Mouse (Mus musculus) cerebellum, adult 9-11 months (tissue): Measurements from ENCODE around the gene Hagh.
A peak's percentile ranks its signal among the peaks of the same experiment; 100 is the strongest.

Source experiments
- DNase-seq: peaks from one replicate; pipeline ENCODE4 v3.0.0; 2022

The Hagh gene

GRCm38 (mm10) chr17:24887291-24888080 lies 47.5 kb downstream of the Hagh start:
- DNase-seq: peak; percentile 75

- peak; percentile 27 for DNase-seq
These were observed 48.9 kb downstream of the Hagh start for GRCm38 (mm10) chr17:24888862-24889261.

DNA sequence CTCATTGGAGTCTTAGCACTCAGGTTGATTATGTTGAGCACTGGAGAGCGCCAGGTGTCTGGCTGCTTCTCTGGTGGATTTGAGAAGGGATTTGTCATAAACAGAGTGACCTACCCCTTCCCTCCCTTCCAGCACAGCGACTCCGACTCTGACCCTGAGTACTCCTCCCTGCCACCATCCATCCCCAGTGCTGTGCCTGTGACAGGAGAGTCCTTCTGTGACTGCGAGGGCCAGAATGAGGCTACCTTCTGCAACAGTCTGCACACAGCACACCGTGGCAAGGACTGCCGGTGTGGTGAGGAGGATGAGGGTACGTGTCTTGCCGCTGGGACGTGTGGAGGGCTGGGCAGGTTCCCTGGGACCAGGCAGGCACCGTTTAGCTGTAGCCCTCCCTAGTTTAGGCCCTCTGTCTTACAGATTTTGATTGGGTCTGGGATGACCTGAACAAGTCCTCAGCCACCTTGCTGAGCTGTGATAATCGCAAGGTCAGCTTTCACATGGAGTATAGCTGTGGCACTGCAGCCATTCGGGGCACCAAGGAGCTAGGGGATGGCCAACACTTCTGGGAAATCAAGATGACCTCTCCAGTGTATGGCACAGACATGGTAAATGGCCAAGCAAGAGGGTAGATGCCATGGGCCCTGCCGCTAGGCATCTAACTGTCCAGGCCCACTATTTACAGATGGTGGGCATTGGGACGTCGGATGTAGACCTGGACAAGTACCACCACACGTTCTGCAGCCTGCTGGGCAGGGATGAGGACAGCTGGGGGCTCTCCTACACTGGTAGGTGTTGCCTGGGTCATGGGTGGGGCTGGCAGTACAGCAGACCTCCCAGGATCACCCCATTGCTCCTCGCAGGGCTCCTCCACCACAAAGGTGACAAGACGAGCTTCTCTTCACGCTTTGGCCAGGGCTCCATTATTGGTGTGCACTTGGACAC lies 50.5 kb downstream of the Hagh start:
- DNase-seq: no peak

DNA sequence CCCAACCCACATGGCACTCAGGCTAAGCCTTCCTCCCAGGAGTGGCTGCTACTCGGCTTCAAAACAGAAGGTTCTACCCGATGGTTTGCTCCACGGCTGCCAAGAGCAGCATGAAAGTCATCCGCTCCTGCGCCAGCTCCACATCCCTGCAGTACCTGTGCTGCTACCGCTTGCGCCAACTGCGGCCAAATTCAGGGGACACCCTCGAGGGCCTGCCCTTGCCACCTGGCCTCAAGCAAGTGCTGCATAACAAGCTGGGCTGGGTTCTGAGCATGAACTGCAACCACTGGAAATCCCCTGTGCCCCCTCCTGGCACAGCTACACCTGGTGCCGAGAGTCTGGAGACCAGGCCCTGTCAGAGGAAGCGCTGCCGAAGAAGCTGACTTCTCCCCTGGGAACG lies 51.4 kb downstream of the Hagh start:
- peak; percentile 88 for DNase-seq

DNA sequence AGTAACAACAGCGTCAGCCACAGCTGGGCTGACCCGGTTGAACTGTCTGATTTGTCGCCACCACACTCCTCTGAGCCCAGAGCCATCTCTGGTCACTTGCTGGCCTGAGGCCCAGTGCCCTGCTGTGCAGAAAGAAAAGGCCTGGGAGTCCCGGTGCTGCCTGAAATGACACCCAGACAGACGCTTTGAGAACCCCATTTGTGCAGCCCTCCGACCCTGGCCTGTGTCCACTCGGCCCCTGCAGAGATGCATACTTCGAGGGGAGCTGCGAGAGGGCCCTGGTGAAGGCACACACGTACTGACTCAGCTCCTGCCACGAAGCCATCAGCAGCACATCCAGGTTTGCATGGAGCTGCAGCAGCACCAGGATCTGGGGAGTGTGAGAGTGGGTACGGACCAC lies 52.8 kb downstream of the Hagh start:
- peak; percentile 65 for DNase-seq

GRCm38 (mm10) chr17:24893276-24893675 lies 53.3 kb downstream of the Hagh start:
- peak; percentile 52 for DNase-seq

DNA sequence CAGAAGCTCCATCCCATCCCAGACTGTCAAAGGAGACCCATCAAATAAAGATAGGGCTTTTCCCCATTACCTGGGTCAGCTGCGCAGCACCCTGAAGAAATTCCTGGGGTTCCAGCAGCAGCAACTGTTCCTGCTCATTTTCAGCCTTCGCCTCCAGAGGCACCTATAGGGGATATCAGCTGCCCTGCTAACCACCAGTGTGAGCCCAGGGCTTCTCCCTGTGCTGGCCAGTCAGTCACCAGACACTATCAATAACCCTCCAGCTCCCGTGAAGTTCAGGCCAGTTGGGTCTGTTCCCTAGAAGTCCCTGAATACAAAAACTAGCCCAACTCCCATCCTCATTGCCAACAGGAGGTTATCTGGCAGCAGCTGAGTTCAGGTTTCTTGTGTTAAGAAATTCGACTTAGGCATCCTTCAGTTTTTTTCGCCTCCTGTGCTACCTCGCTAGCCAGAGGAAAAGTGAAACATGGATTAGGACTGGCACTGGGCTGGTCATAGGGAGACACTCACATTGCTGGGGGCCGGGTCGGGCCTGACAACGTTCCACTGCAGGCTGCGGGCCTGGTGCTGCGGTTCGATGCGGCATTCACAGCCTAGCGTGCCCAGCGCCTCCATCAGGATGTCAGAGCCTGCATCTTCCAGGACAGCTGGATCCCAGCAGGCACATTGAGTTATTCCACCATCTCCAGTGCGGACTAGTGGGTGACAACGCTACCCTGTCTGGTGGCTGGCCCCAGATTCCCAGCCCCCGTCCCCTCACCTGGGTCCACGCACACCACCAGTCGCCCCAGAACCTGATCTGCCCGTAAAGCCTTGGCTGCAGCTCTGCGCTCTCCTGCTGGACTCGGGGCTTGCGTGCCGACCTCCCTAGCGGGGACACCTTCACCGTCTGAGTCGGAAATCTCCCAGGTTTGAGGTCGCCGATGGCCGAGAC lies 54.4 kb downstream of the Hagh start:
- DNase-seq: peak; percentile 43

DNA sequence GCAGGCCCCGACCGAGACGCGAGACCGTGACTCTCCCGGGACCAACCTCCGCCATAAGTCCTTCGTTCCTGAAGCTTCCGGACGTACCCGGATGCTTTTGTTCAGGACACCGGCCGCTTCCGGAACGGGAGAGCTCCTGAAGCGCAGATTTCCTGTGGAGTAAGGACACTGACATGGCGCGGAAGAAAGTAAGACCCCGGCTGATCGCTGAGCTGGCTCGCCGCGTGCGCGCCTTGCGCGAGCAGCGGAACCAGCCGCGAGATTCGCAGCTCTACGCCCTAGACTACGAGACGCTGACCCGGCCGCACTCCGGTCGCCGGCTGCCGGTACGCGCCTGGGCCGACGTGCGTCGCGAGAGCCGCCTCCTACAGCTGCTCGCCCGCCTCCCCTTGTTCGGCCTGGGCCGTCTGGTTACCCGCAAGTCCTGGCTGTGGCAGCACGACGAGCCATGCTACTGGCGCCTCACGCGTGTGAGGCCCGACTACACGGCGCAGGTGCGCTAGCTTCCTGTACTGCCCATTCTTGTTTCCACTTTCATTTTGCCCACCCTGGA lies 55.1 kb downstream of the Hagh start, which contains the start of the genes Eme2 and Mrps34:
Eme2 (minus strand) TSS at position 93 of the 553 bp plus-strand sequence.
Mrps34 (plus strand) TSS at position 122 of the 553 bp plus-strand sequence.
- peak; percentile 85 for DNase-seq

DNA sequence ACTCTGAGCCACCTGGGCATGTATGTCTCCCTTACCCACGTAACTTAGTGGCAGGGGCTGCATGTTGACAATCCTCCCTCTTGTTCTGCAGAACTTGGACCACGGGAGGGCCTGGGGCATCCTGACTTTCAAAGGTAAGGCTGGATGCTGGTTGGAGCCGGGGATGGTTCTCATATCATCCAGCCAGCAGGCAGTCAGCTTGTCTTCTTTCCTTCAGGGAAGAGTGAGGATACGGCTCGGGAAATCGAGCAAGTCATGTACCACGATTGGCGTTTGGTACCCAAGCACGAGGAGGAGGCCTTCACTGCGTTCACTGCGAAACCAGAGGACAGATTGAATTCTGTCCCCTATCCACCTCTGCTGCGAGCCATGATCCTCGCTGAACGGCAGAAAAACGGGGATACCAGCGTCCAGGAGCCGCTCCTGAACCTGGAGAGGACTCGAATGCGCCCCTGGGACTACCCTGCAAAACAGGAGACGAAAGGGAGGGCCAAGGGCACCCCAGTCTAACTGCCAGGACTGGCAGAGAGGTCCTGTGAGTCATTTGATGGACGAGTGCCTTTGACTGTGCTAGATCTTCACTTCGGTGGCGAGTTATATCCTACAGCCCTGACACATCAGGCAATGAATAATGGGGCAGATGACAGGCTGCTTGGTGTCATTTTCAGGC lies 55.8 kb downstream of the Hagh start:
- DNase-seq: no peak

DNA sequence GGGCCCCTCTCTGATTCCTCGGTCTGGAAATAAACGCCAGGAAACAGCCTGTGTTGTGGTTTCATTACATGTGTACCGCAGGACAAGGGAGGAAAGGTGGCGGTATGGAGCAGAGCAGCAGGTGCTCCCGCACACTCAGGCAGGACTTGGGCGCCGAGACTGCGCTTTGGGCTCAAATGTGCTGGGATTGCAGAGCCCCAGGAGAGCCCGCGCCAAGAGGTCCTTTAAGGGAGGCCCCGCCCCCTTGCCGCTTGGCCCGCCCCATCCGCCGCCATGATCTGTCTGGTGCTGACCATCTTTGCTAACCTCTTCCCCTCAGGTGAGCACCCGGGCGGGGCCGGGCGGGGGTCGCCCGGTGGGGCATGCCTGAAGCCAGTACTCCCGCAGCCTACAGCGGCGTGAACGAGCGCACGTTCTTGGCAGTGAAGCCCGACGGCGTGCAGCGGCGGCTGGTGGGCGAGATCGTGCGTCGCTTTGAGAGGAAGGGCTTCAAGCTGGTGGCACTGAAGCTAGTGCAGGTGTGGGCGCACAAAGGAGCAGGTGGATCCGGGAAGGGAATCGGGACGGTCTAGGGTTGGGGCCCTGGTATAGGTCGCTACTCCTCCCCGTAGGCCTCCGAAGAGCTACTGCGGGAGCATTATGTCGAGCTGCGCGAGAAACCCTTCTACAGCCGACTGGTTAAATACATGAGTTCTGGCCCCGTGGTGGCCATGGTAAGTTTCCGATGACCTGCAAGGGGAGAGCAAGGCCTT lies 56.5 kb downstream of the Hagh start, which contains the start of gene Nme3:
Nme3 (plus strand) TSS at position 260 of the 752 bp plus-strand sequence.
- peak; percentile 82 for DNase-seq

DNA sequence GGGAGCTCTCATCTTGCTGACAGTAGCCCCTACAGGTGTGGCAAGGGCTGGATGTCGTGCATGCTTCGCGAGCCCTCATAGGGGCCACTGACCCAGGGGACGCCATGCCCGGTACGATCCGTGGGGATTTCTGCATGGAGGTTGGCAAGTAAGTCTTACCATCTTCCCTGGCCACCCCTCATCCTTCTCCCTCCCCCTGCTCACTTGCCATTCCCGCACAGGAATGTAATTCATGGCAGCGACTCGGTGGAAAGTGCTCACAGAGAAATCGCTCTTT lies 57.0 kb downstream of the Hagh start:
- peak; percentile 52 for DNase-seq

DNA sequence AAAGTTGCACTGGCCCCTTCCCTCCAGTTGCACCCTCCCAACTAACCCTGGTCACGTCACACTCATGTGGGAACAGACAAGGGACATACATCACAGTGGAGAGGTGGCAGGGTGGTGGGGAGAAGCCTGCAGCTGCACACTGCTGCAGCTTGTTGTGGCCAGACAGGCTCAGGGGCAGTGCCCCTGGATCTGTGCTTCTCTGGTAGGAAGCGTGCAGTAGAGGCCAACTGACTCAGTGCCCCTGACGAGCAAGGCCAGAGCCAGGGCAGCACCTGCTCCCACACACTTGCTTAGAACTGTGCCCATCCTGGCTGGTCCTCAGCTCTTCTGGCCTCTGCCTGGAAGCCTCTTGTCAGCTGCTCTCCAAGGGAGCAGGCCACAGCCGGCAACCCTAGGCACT lies 57.7 kb downstream of the Hagh start:
- DNase-seq: no peak

- peak; percentile 56 for DNase-seq
These were observed 58.3 kb downstream of the Hagh start for GRCm38 (mm10) chr17:24898041-24898854.

DNA sequence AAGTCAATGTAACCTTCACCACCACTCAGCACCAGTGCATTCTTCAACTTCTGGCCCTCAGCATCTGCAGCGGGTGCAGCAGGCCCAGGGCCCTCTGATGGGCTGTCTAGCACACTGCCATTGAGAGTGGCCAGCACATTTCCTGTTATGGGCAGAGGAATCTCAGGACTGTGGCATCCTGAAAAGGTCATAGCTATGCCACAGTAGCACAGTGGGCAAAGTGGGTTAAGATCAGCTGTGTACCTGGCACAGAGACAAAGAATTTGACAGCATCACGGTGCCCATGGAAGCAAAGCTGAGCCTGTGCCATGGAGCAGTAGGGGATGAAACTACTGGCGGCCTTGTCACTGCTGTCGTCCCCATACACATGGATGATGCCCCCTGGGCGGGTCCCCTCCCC lies 59.2 kb downstream of the Hagh start:
- DNase-seq: no peak

DNA sequence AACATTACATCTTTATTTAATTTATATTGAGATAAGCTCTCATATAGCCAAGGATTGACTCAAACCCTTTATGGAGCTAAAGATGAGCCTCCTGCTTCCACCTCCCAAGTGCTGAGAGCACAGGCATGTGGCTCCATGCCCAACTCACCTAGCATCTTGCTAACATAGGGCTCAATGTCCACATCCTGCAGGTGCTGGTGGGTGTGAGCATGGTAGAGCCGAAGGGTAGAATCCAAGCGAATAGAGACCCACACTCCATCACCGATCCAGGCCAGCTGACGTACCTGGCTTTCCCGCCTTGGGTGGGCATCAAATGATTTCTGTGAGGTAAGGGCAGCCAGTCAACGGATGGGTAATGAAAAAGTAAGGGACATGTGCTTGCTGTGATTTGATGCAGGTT lies 60.1 kb downstream of the Hagh start:
- DNase-seq: no peak

- DNase-seq: no peak
These were observed 62.2 kb downstream of the Hagh start for GRCm38 (mm10) chr17:24902124-24902523.

DNA sequence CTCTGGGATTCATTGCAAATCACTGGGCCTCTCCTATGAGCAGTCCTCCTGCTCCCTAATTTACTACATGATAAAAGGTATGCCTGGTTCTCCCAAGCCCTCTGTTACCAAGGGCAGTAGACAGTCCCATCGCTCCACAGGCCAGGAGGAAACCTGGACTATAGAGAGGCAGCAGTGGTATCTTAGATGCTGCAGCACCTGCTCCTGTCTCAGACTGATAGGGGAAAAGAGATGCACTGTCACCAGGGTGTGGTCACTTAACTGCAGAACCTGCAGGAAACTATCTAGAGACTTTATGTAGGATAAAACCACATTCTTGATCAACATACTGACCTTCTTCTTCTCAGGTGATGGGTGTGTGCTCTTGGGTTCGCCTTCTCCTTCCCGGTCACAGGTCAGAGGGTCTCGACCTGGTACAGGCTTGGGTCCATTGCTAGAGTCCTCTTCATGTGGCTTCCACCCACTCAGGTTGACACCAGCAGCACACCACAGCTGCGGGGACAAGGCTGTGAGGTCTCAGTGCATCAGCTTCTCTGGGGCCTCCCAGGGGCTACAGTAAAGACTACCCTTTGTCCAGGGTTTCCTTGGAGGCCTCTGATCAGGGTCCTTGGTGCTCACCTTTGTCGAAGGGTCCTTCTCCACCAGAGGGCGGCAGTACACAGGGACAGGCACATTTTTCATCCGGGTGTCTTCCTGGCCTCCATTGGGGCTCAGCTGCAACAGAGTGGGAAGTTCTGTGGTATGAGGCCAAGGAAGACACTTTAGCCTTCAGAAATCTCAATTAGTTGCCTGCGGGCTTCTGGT lies 62.9 kb downstream of the Hagh start:
- peak; percentile 26 for DNase-seq

- no peak for DNase-seq
These were observed 63.8 kb downstream of the Hagh start for GRCm38 (mm10) chr17:24903767-24904166.

DNA sequence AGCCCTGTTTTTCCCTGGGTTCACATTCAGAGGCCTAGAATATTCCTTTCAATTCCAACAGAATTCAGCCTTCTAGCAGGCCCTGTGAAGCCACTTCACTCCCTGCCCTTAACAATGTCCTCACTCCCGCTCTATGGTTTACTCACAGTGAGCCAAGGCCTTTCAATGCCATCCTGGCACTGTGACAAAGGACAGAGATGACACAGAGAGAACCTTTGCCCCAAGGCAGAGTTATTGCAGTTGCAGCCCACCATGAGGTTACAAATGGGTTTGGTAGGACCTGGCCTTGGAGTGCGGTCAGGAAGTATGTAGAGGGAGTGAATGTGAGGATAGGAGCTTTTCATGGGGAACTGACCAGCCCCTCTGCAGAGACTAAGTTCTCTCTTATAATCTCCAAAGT lies 67.6 kb downstream of the Hagh start:
- DNase-seq: no peak
